Mouse (Mus musculus) intestine, postnatal 0 days (tissue): ENCODE data around the gene Cgrrf1. TPM values are rescaled to one million over a fixed set of nuclear protein-coding genes. Genes with fewer than 3 reads are reported as not detected.
A peak's percentile ranks its signal among the peaks of the same experiment; 100 is the strongest.

Experiments
- ATAC-seq: fragments of 200-750 bp; cut with Nextera tagmentation; 2 replicates; pipeline ENCODE4 v1.8.0; 2017; ENCODE audit warnings: mild to moderate bottlenecking, moderate TSS enrichment, moderate library complexity
- H3K27ac ChIP-seq: fragments of 300-500 bp; sonication (generic); 2 replicates; pipeline ENCODE4 v1.5.1; 2014; ENCODE audit warnings: mild to moderate bottlenecking, low read depth, low read length, moderate library complexity
- H3K27me3 ChIP-seq: fragments of 300-500 bp; sonication (generic); replicated peaks from 2 replicates; pipeline ENCODE4 v1.6.1; 2014; ENCODE audit warnings: low read length, mixed read lengths; ENCODE audit not compliant: control insufficient read depth, insufficient read depth
- H3K36me3 ChIP-seq: fragments of 300-500 bp; sonication (generic); 2 replicates; pipeline ENCODE4 v1.6.1; 2014; ENCODE audit warnings: mild to moderate bottlenecking, moderate library complexity; ENCODE audit not compliant: control insufficient read depth, insufficient read depth
- H3K4me1 ChIP-seq: fragments of 300-500 bp; sonication (generic); replicated peaks from 2 replicates; pipeline ENCODE4 v1.6.1; 2014; ENCODE audit warnings: antibody characterized with exemption, low read length, mixed read lengths; ENCODE audit not compliant: control insufficient read depth, insufficient read depth
- H3K4me2 ChIP-seq: fragments of 300-500 bp; sonication (generic); replicated peaks from 2 replicates; pipeline ENCODE4 v1.6.1; 2014; ENCODE audit warnings: low read depth, mild to moderate bottlenecking, moderate library complexity
- H3K4me3 ChIP-seq: fragments of 300-500 bp; sonication (generic); 2 replicates; pipeline ENCODE4 v1.5.1; 2014; ENCODE audit warnings: low read depth, low read length
- H3K9ac ChIP-seq: fragments of 300-500 bp; sonication (generic); 2 replicates; pipeline ENCODE4 v1.6.1; 2014; ENCODE audit warnings: mild to moderate bottlenecking, low read depth, low read length
- H3K9me3 ChIP-seq: fragments of 300-500 bp; sonication (generic); 2 replicates; pipeline ENCODE4 v1.6.1; 2016; ENCODE audit warnings: mixed run types; ENCODE audit not compliant: control insufficient read depth
- CTCF ChIP-seq: sonication (generic); IDR thresholded peaks from 2 replicates; pipeline ENCODE4 v1.5.1; 2016; ENCODE audit warnings: low read depth, mild to moderate bottlenecking, control low read depth, antibody characterized with exemption, moderate library complexity
- WGBS: fragments of 180-500 bp; shearing (Covaris S2); extraction: QIAGEN DNeasy Blood & Tissue Kit; methylation state at CpG from one replicate; pipeline ENCODE4 v1.1.7; 2014; 5-methylcytosine and 5-hydroxymethylcytosine counted together
- polyA plus RNA-seq: library from polyadenylated mRNA; unstranded; fragments of >200 nt; fragmentation: Nextera tagmentation; extraction: Ambion mirVana; gene quantifications from 2 replicates; pipeline ENCODE4 v1.2.1, GENCODE M21; 2015

Gene Cgrrf1
- polyA plus RNA-seq, 1 experiment from 2014 or later, result 35.3 TPM

DNA sequence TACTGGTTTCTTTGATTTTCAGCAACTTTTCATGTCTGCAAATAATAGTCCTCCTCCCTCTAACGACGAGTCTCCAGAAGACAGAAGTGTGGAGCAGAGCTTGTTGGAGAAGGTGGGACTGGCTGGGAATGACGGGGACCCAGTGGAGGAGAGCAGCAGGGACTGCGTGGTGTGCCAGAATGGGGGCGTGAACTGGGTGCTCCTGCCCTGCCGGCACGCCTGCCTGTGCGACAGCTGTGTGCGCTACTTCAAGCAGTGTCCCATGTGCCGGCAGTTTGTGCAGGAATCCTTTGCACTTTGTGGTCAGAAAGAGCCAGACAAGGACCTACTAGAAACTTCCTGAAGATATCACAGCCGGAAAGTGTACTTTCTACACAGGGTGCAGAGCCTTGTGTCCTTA is 21.8 kb downstream of the Cgrrf1 start:
- H3K36me3 ChIP-seq, result peaks cover 5% of the 10 kb centered on the region
- H3K4me3 ChIP-seq, result no peak overlapping the region
- 86% methylated on average over 11 of the region's 11 CpGs for WGBS
- no peak for TF ChIP-seq CTCF
- H3K27me3 ChIP-seq, result no peaks in the 10 kb centered on the region
- no peak for ATAC-seq
- no peaks in the 10 kb centered on the region for H3K9me3 ChIP-seq
- H3K4me2 ChIP-seq, result no peak overlapping the region
- no peaks in the 10 kb centered on the region for H3K4me1 ChIP-seq
- H3K27ac ChIP-seq, result no peak overlapping the region
- no peak overlapping the region for H3K9ac ChIP-seq

GRCm38 (mm10) chr14:46862922-46863321 is 31.0 kb downstream of the Cgrrf1 start:
- H3K27ac ChIP-seq, result no peak overlapping the region
- no peak for TF ChIP-seq CTCF
- WGBS, result 86% methylated on average over 5 of the region's 5 CpGs

DNA sequence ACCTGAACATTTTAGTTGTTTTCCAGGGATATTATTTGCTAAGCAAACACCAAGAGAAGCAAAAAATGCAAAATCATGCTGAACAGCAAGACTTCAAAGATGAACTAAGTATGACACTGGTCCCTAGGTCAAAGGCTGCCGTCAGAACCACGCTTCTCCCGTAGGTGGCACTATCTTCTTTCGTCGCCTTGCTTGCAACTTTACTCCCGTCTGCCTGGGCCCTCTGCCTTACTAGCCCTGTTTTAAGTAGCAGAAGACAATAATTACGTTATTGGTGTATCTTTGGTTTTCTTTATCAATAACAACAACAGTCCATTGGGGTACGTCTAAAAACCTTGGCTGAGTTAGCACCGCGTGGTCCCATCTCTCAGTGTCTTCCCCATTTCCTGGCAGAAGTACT is 49.0 kb downstream of the Cgrrf1 start:
- WGBS, result 12% methylated on average over 10 of the region's 10 CpGs
- Histone ChIP-seq H3K4me1 (no peaks in the 10 kb centered on the region), H3K27ac (no peak overlapping the region), H3K9ac (no peak overlapping the region), H3K27me3 (peaks cover 4% of the 10 kb centered on the region; the same call in 1 of the 2 replicates), H3K36me3 (no peaks in the 10 kb centered on the region), H3K4me3 (no peak overlapping the region), H3K4me2 (no peak overlapping the region; the same call in 1 of the 2 replicates), H3K9me3 (no peaks in the 10 kb centered on the region)
- peak; percentile 87 for TF ChIP-seq CTCF
- no peak for ATAC-seq

More at GRCm38 (mm10) chr14:46862922-46863321, 31.0 kb downstream of the Cgrrf1 start:
- no peaks in the 10 kb centered on the region for H3K9me3 ChIP-seq
- H3K9ac ChIP-seq, result no peak overlapping the region
- no peaks in the 10 kb centered on the region for H3K27me3 ChIP-seq
- no peaks in the 10 kb centered on the region for H3K36me3 ChIP-seq
- no peaks in the 10 kb centered on the region for H3K4me1 ChIP-seq
- no peak overlapping the region for H3K4me3 ChIP-seq
- H3K4me2 ChIP-seq, result no peak overlapping the region
- no peak for ATAC-seq

DNA sequence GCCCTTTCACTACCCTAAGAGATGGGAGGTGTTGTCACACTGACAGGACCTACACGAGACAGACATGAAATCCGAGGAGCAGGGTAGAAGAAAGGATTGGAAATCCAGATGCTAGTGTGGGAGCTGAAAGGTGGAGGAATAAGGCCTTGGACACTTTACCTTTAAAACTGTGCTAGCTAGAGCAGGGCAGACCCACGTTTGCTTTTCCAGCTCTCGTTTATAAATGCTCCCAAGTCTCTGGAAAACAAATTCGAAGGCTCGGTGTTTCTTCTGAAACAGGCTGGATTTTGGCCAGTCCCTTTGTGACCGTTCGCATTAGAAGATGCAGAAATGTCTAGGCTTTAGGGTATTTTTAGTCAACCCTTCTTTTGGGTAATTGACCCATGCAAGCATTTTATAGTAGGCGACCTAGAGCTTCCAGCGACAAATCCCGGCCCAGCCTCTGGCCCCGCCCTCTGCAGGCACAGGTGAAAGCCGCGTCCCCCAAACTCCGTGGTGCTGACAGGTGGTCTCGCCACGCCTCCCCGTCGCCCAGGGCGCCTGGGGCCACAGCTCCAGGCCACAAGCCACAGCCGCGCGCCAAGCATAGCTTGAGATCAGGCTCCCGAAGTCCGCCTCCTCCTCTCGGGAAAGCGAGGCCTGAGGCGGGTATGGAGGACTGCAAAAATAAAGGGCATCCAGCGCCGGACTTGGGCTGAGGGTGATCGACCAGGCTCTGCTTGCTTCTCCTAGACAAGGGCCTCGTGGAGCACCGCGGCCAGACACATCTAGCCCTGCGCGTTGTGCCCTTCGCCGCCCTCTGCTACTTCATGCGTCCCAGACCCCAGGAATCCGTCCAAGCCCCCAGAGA is 49.9 kb downstream of the Cgrrf1 start:
- Histone ChIP-seq H3K9ac (peak overlapping the region; percentile 38), H3K27me3 (peaks cover 4% of the 10 kb centered on the region; the same call in 1 of the 2 replicates), H3K9me3 (no peaks in the 10 kb centered on the region), H3K4me2 (peak overlapping the region; percentile 98), H3K4me1 (no peaks in the 10 kb centered on the region), H3K27ac (peak overlapping the region; percentile 15; the same call in 1 of the 2 replicates), H3K4me3 (peak overlapping the region; percentile 64), H3K36me3 (no peaks in the 10 kb centered on the region)
- ATAC-seq, result peak; percentile 4; the same call in 1 of the 2 replicates
- 13% methylated on average over 39 of the region's 40 CpGs for WGBS
- no peak for TF ChIP-seq CTCF

- 1% methylated on average over 43 of the region's 54 CpGs for WGBS
- peak within 1 kb of the TSS; percentile 64 for H3K4me3 ChIP-seq
- peak; percentile 65 for TF ChIP-seq CTCF
Observed at GRCm38 (mm10) chr14:46882431-46883067, 50.6 kb downstream of the Cgrrf1 start, which contains the start of gene Samd4. Gene Samd4, plus strand, starts transcription at chr14:46882854.

More at GRCm38 (mm10) chr14:46882431-46883067, 50.6 kb downstream of the Cgrrf1 start, which contains the start of gene Samd4:
- H3K36me3 ChIP-seq, result no peaks in the 10 kb centered on the region
- H3K9ac ChIP-seq, result peak within 1 kb of the TSS; percentile 62
- peak; percentile 78 for ATAC-seq
- H3K4me2 ChIP-seq, result peak within 1 kb of the TSS; percentile 98
- H3K9me3 ChIP-seq, result no peaks in the 10 kb centered on the region
- H3K27ac ChIP-seq, result peak within 1 kb of the TSS; percentile 46
- no peaks in the 10 kb centered on the region for H3K4me1 ChIP-seq
- peaks cover 4% of the 10 kb centered on the region; the same call in 1 of the 2 replicates for H3K27me3 ChIP-seq
